Mouse (Mus musculus) MEL (cell line): Measurements from ENCODE around the gene Gm20696. TPM values are rescaled to one million over a fixed set of nuclear protein-coding genes. Genes with fewer than 3 reads are reported as not detected.

Experiments
- DNase-seq: peaks from one replicate; pipeline ENCODE4 v3.0.0; 2011; ENCODE audit warnings: low read depth, low spot score
- H3K27ac ChIP-seq: 2 replicates; pipeline ENCODE4 v1.5.1; 2012; ENCODE audit warnings: low read depth, mild to moderate bottlenecking, control low read depth, low read length, moderate library complexity; ENCODE audit not compliant: control insufficient read depth
- H3K27me3 ChIP-seq, 2 experiments: fragments of 150-350 bp in 1 of 2; sonication (generic) in 1 of 2; 2 replicates each; pipeline ENCODE4 v1.6.1; 2012; ENCODE audit warnings: low read length in 2 of 2, mild to moderate bottlenecking in 2 of 2, improper control_type of control experiment in 1 of 2, moderate library complexity in 1 of 2; ENCODE audit not compliant: insufficient read depth in 2 of 2, control insufficient read depth in 1 of 2
- H3K36me3 ChIP-seq, 2 experiments: 2 replicates each; pipeline ENCODE4 v1.6.1; 2012 to 2014; ENCODE audit warnings: low read length in 2 of 2, improper control_type of control experiment in 1 of 2, inconsistent platforms in 1 of 2, mild to moderate bottlenecking in 1 of 2; ENCODE audit not compliant: insufficient read depth in 2 of 2, control insufficient read depth in 1 of 2
- H3K4me1 ChIP-seq, 2 experiments: fragments of 150-350 bp in 1 of 2; sonication (generic) in 1 of 2; 2 replicates each; pipeline ENCODE4 v1.6.1; 2012; ENCODE audit warnings: low read length in 2 of 2, improper control_type of control experiment in 1 of 2, mild to moderate bottlenecking in 1 of 2; ENCODE audit not compliant: insufficient read depth in 2 of 2, control insufficient read depth in 1 of 2
- H3K4me3 ChIP-seq, 2 experiments: fragments of 150-350 bp in 1 of 2; sonication (generic) in 1 of 2; 2 replicates each; pipeline ENCODE4 v1.5.1; 2012; ENCODE audit warnings: low read depth in 2 of 2, low read length in 2 of 2, mild to moderate bottlenecking in 2 of 2, moderate library complexity in 2 of 2, control low read depth in 1 of 2, improper control_type of control experiment in 1 of 2; ENCODE audit not compliant: control insufficient read depth in 1 of 2, insufficient read depth in 1 of 2
- H3K79me2 ChIP-seq: 2 replicates; pipeline ENCODE4 v1.6.1; 2012; ENCODE audit warnings: mild to moderate bottlenecking, low read length, moderate library complexity; ENCODE audit not compliant: control insufficient read depth, poor library complexity, insufficient read depth
- H3K9ac ChIP-seq: 2 replicates; pipeline ENCODE4 v1.6.1; 2012; ENCODE audit warnings: low read depth, mild to moderate bottlenecking, control low read depth, low read length, moderate library complexity; ENCODE audit not compliant: control insufficient read depth, poor library complexity, severe bottlenecking
- H3K9me3 ChIP-seq: fragments of 150-350 bp; sonication (generic); replicated peaks from 2 replicates; pipeline ENCODE4 v1.6.1; 2012; ENCODE audit warnings: mild to moderate bottlenecking, low read length, improper control_type of control experiment, moderate library complexity; ENCODE audit not compliant: insufficient read depth
- BHLHE40 ChIP-seq: IDR thresholded peaks from 2 replicates; pipeline ENCODE4 v1.6.1; 2012; ENCODE audit warnings: low read depth, mild to moderate bottlenecking, inconsistent platforms, low read length, improper control_type of control experiment, borderline replicate concordance
- CHD1 ChIP-seq: IDR thresholded peaks from 2 replicates; pipeline ENCODE4 v1.6.1; 2012; ENCODE audit warnings: low read depth, mild to moderate bottlenecking, inconsistent platforms, low read length, improper control_type of control experiment
- CTCF ChIP-seq, 3 experiments: IDR thresholded peaks in 2 of 3; conservative IDR thresholded peaks in 1 of 3; 2 replicates each; pipeline ENCODE4 v1.5.1; 2011 to 2012; ENCODE audit warnings: low read length in 3 of 3, low read depth in 2 of 3, mild to moderate bottlenecking in 2 of 3, improper control_type of control experiment in 1 of 3, inconsistent platforms in 1 of 3, mixed read lengths in 1 of 3, moderate library complexity in 1 of 3; ENCODE audit not compliant: control insufficient read depth in 1 of 3, insufficient read depth in 1 of 3, poor library complexity in 1 of 3, severe bottlenecking in 1 of 3
- E2F4 ChIP-seq: IDR thresholded peaks from 2 replicates; pipeline ENCODE4 v1.6.1; 2011; ENCODE audit warnings: low read depth, low read length, improper control_type of control experiment, borderline replicate concordance
- MAFK ChIP-seq: IDR thresholded peaks from 2 replicates; pipeline ENCODE4 v1.6.1; 2011; ENCODE audit warnings: low read depth, mild to moderate bottlenecking, low read length, improper control_type of control experiment, borderline replicate concordance
- MEF2A ChIP-seq: IDR thresholded peaks from 2 replicates; pipeline ENCODE4 v1.6.1; 2014; ENCODE audit warnings: low read depth, mild to moderate bottlenecking, inconsistent platforms, low read length, improper control_type of control experiment; ENCODE audit not compliant: poor library complexity, insufficient replicate concordance, severe bottlenecking; ENCODE audit errors: extremely low read depth
- MXI1 ChIP-seq: IDR thresholded peaks from 2 replicates; pipeline ENCODE4 v1.6.1; 2011; ENCODE audit warnings: mild to moderate bottlenecking, low read depth, low read length, improper control_type of control experiment
- MYC ChIP-seq: IDR thresholded peaks from 2 replicates; pipeline ENCODE4 v1.6.1; 2011; ENCODE audit warnings: low read depth, mild to moderate bottlenecking, low read length, improper control_type of control experiment, moderate library complexity
- NELFE ChIP-seq: IDR thresholded peaks from 2 replicates; pipeline ENCODE4 v1.6.1; 2011; ENCODE audit warnings: low read depth, low read length, improper control_type of control experiment
- NRF1 ChIP-seq: IDR thresholded peaks from 2 replicates; pipeline ENCODE4 v1.6.1; 2014; ENCODE audit warnings: low read depth, mild to moderate bottlenecking, inconsistent platforms, low read length, improper control_type of control experiment, moderate library complexity; ENCODE audit not compliant: poor library complexity, insufficient read depth, severe bottlenecking
- POLR2A ChIP-seq, 2 experiments: IDR thresholded peaks; 2 replicates each; pipeline ENCODE4 v1.6.1; 2011 to 2012; ENCODE audit warnings: low read length in 2 of 2, mild to moderate bottlenecking in 2 of 2, control low read depth in 1 of 2, improper control_type of control experiment in 1 of 2, low read depth in 1 of 2, moderate library complexity in 1 of 2; ENCODE audit not compliant: control insufficient read depth in 1 of 2, insufficient read depth in 1 of 2, poor library complexity in 1 of 2
- POLR2AphosphoS2 ChIP-seq: IDR thresholded peaks from 2 replicates; pipeline ENCODE4 v1.6.1; 2011; ENCODE audit warnings: low read length, improper control_type of control experiment
- POLR2AphosphoS5 ChIP-seq: IDR thresholded peaks from 2 replicates; pipeline ENCODE4 v1.6.1; 2012; ENCODE audit warnings: low read depth, borderline replicate concordance, mild to moderate bottlenecking, inconsistent platforms, low read length, moderate library complexity, mixed read lengths
- SIN3A ChIP-seq: IDR thresholded peaks from 2 replicates; pipeline ENCODE4 v1.6.1; 2012; ENCODE audit warnings: low read length, improper control_type of control experiment, inconsistent platforms
- SMC3 ChIP-seq: IDR thresholded peaks from 2 replicates; pipeline ENCODE4 v1.6.1; 2011; ENCODE audit warnings: low read depth, low read length, improper control_type of control experiment
- TAL1 ChIP-seq: IDR thresholded peaks from 2 replicates; pipeline ENCODE4 v1.6.1; 2012; ENCODE audit warnings: mild to moderate bottlenecking, inconsistent platforms, low read length, moderate library complexity, mixed read lengths
- TCF12 ChIP-seq: IDR thresholded peaks from 2 replicates; pipeline ENCODE4 v1.6.1; 2014; ENCODE audit warnings: low read depth, mild to moderate bottlenecking, inconsistent platforms, low read length, improper control_type of control experiment, moderate library complexity
- USF1 ChIP-seq: IDR thresholded peaks from 2 replicates; pipeline ENCODE4 v1.6.1; 2014; ENCODE audit warnings: low read depth, mild to moderate bottlenecking, inconsistent platforms, low read length, improper control_type of control experiment, moderate library complexity
- ZC3H11A ChIP-seq: IDR thresholded peaks from 2 replicates; pipeline ENCODE4 v1.6.1; 2012; ENCODE audit warnings: low read depth, mild to moderate bottlenecking, inconsistent platforms, low read length, improper control_type of control experiment
- ZKSCAN1 ChIP-seq: IDR thresholded peaks from 2 replicates; pipeline ENCODE4 v1.6.1; 2012; ENCODE audit warnings: low read depth, mild to moderate bottlenecking, inconsistent platforms, low read length, improper control_type of control experiment, moderate library complexity
- ZMIZ1 ChIP-seq: IDR thresholded peaks from 2 replicates; pipeline ENCODE4 v1.6.1; 2012; ENCODE audit warnings: low read depth, mild to moderate bottlenecking, inconsistent platforms, low read length, improper control_type of control experiment, moderate library complexity
- polyA plus RNA-seq, 2 experiments: library from polyadenylated mRNA; stranded (reverse) in 1 of 2; unstranded in 1 of 2; fragments of >175 nt in 1 of 2; fragments of >200 nt in 1 of 2; gene quantifications; 2 replicates each; pipeline versions ENCODE4 v1.2.1 to v1.2.4; 2012; ENCODE audit warnings: low replicate concordance in 2 of 2, low read depth in 1 of 2; ENCODE audit not compliant: insufficient read length in 2 of 2, insufficient read depth in 1 of 2, missing spikeins in 1 of 2
- total RNA-seq: library from RNA; depleted of rRNA; stranded (reverse); fragments of 300-350 nt; gene quantifications from 2 replicates; pipeline ENCODE4 v1.2.3, GENCODE M21; 2012

Gene Gm20696
- total and polyA plus RNA-seq, 3 experiments = 0.07 to 0.39 TPM; not detected in 1

GRCm38 (mm10) chr6:99420666-99421065, 245.9 kb downstream of the Gm20696 start:
- H3K27me3 ChIP-seq = no peaks in the 10 kb centered on the region
- H3K36me3 ChIP-seq = no peaks in the 10 kb centered on the region; a peak in 1 of 4 replicates
- peak; percentile 17 for DNase-seq

GRCm38 (mm10) chr6:99412598-99412997, 254.0 kb downstream of the Gm20696 start:
- DNase-seq = no peak
- no peaks in the 10 kb centered on the region for H3K4me1 ChIP-seq
- no peak overlapping the region for H3K4me3 ChIP-seq
- no peaks in the 10 kb centered on the region for H3K79me2 ChIP-seq
- no peaks in the 10 kb centered on the region for H3K9me3 ChIP-seq
- no peak overlapping the region for H3K9ac ChIP-seq
- H3K27me3 ChIP-seq = no peaks in the 10 kb centered on the region
- no peak overlapping the region for H3K27ac ChIP-seq
- H3K36me3 ChIP-seq = no peaks in the 10 kb centered on the region
- TF ChIP-seq POLR2A (IDR thresholded peaks at IDR 0.05; ENCODE audit: control insufficient read depth in 1 of 2, insufficient read depth in 1 of 2, low read depth in 1 of 2, low read length in 2 of 2, poor library complexity in 1 of 2) (no peak), NRF1 (no peak), USF1 (no peak), CTCF (IDR thresholded peaks at IDR 0.05 in 2 of 3, conservative IDR thresholded peaks at IDR 0.05 in 1 of 3; ENCODE audit: control insufficient read depth in 1 of 3, insufficient read depth in 1 of 3, low read depth in 2 of 3, low read length in 3 of 3, poor library complexity in 1 of 3, severe bottlenecking in 1 of 3) (no peak), ZKSCAN1 (no peak), SIN3A (no peak), MYC (no peak), E2F4 (no peak), TCF12 (no peak), CHD1 (no peak), TAL1 (no peak), MEF2A (no peak), SMC3 (no peak), MAFK (no peak), MXI1 (no peak), ZC3H11A (no peak), POLR2AphosphoS5 (no peak), NELFE (no peak), BHLHE40 (no peak), POLR2AphosphoS2 (no peak)
- TF ChIP-seq, all 39 proteins: peak for 0

More at GRCm38 (mm10) chr6:99420666-99421065, 245.9 kb downstream of the Gm20696 start:
- no peak overlapping the region for H3K4me3 ChIP-seq
- TF ChIP-seq MEF2A = no peak
- no peak for TF ChIP-seq BHLHE40
- TF ChIP-seq TAL1 = no peak
- no peak for TF ChIP-seq ZMIZ1
- H3K79me2 ChIP-seq = no peaks in the 10 kb centered on the region
- H3K9me3 ChIP-seq = no peaks in the 10 kb centered on the region
- no peaks in the 10 kb centered on the region for H3K4me1 ChIP-seq
- no peak overlapping the region for H3K27ac ChIP-seq
- no peak overlapping the region for H3K9ac ChIP-seq
